Mouse (Mus musculus) frontal cortex, postnatal 36 days (tissue): Measurements from ENCODE around the gene Kcnk10.

Experiments used
- DNase-seq, 2 experiments: peaks; one replicate each; pipeline ENCODE4 v3.0.0; 2022; ENCODE audit warnings: low spot score in 2 of 2

Kcnk10 gene

GRCm38 (mm10) chr12:98519866-98520567 is 58.1 kb downstream of the Kcnk10 start:
- no peak for DNase-seq

- no peak for DNase-seq
Measured at GRCm38 (mm10) chr12:98505601-98506000, 72.5 kb downstream of the Kcnk10 start.

- no peak for DNase-seq
Measured at GRCm38 (mm10) chr12:98501528-98502280, 76.4 kb downstream of the Kcnk10 start.

GRCm38 (mm10) chr12:98501045-98501444 is 77.1 kb downstream of the Kcnk10 start:
- DNase-seq: no peak

- no peak for DNase-seq
Measured at GRCm38 (mm10) chr12:98481460-98481859, 96.7 kb downstream of the Kcnk10 start.

- DNase-seq: no peak
Measured at GRCm38 (mm10) chr12:98481048-98481447, 97.1 kb downstream of the Kcnk10 start.

GRCm38 (mm10) chr12:98477673-98478461 is 100.2 kb downstream of the Kcnk10 start:
- no peak for DNase-seq

GRCm38 (mm10) chr12:98471232-98471631 is 106.9 kb downstream of the Kcnk10 start:
- no peak for DNase-seq

GRCm38 (mm10) chr12:98470097-98470496 is 108.0 kb downstream of the Kcnk10 start:
- no peak for DNase-seq

GRCm38 (mm10) chr12:98467793-98468192 is 110.3 kb downstream of the Kcnk10 start:
- no peak for DNase-seq

GRCm38 (mm10) chr12:98459889-98460288 is 118.2 kb downstream of the Kcnk10 start:
- peak in 1 of 2 experiments; percentile 25 for DNase-seq

GRCm38 (mm10) chr12:98458944-98459343 is 119.2 kb downstream of the Kcnk10 start:
- DNase-seq: no peak

- DNase-seq: peak; percentile 19 to 45
Measured at GRCm38 (mm10) chr12:98458516-98458915, 119.6 kb downstream of the Kcnk10 start.

- no peak for DNase-seq
Measured at GRCm38 (mm10) chr12:98453161-98453560, 124.9 kb downstream of the Kcnk10 start.

GRCm38 (mm10) chr12:98452646-98453045 is 125.5 kb downstream of the Kcnk10 start:
- no peak for DNase-seq

- no peak for DNase-seq
Measured at GRCm38 (mm10) chr12:98445637-98446036, 132.5 kb downstream of the Kcnk10 start.

GRCm38 (mm10) chr12:98444860-98445259 is 133.2 kb downstream of the Kcnk10 start:
- no peak for DNase-seq

- no peak for DNase-seq
Measured at GRCm38 (mm10) chr12:98443754-98444153, 134.4 kb downstream of the Kcnk10 start.

- no peak for DNase-seq
Measured at GRCm38 (mm10) chr12:98438080-98438479, 140.0 kb downstream of the Kcnk10 start.

- DNase-seq: no peak
Measured at GRCm38 (mm10) chr12:98430683-98431082, 147.4 kb downstream of the Kcnk10 start.

- no peak for DNase-seq
Measured at GRCm38 (mm10) chr12:98421340-98421739, 156.8 kb downstream of the Kcnk10 start.

GRCm38 (mm10) chr12:98419849-98420248 is 158.3 kb downstream of the Kcnk10 start:
- no peak for DNase-seq
